Mouse (Mus musculus): ENCODE results near the gene Nxt1.

Nxt1 gene

GRCm38 (mm10) chr2:148672199-148673096 is at the start of gene Nxt1:
Gene Nxt1 (plus strand): TSS chr2:148672601.
- peak; percentile 97 for DNase-seq (ENCODE audit: low read depth, low spot score)

GRCm38 (mm10) chr2:148623067-148623466 is 49.3 kb upstream of the Nxt1 start:
- DNase-seq (ENCODE audit: low read depth, low spot score): no peak

GRCm38 (mm10) chr2:148624484-148624883 is 47.9 kb upstream of the Nxt1 start:
- no peak for DNase-seq (ENCODE audit: low read depth, low spot score)

GRCm38 (mm10) chr2:148627011-148627471 is 45.4 kb upstream of the Nxt1 start:
- DNase-seq (ENCODE audit: low read depth, low spot score): no peak

GRCm38 (mm10) chr2:148631011-148631410 is 41.4 kb upstream of the Nxt1 start:
- DNase-seq (ENCODE audit: low read depth, low spot score): no peak

GRCm38 (mm10) chr2:148631602-148632001 is 40.8 kb upstream of the Nxt1 start:
- no peak for DNase-seq (ENCODE audit: low read depth, low spot score)

GRCm38 (mm10) chr2:148634466-148634865 is 37.9 kb upstream of the Nxt1 start:
- no peak for DNase-seq (ENCODE audit: low read depth, low spot score)

- DNase-seq (ENCODE audit: low read depth, low spot score): no peak
Observed at GRCm38 (mm10) chr2:148642610-148643370, 29.6 kb upstream of the Nxt1 start.

GRCm38 (mm10) chr2:148644421-148645000 is 27.9 kb upstream of the Nxt1 start:
- no peak for DNase-seq (ENCODE audit: low read depth, low spot score)

GRCm38 (mm10) chr2:148650587-148651357 is 21.6 kb upstream of the Nxt1 start:
- no peak for DNase-seq (ENCODE audit: low read depth, low spot score)

GRCm38 (mm10) chr2:148654961-148655360 is 17.4 kb upstream of the Nxt1 start:
- peak; percentile 48 for DNase-seq (ENCODE audit: low read depth, low spot score)

- no peak for DNase-seq (ENCODE audit: low read depth, low spot score)
Observed at GRCm38 (mm10) chr2:148663458-148663857, 8.9 kb upstream of the Nxt1 start.

GRCm38 (mm10) chr2:148677801-148678200 is 5.4 kb downstream of the Nxt1 start:
- peak; percentile 95 for DNase-seq (ENCODE audit: low read depth, low spot score)

GRCm38 (mm10) chr2:148679346-148679745 is 6.9 kb downstream of the Nxt1 start:
- DNase-seq (ENCODE audit: low read depth, low spot score): peak; percentile 93

- DNase-seq (ENCODE audit: low read depth, low spot score): peak; percentile 99
Observed at GRCm38 (mm10) chr2:148680775-148681291, 8.4 kb downstream of the Nxt1 start, which contains the start of gene Gzf1. Gene Gzf1 (plus strand): TSS chr2:148681023.

GRCm38 (mm10) chr2:148681461-148681891 is 9.1 kb downstream of the Nxt1 start:
- DNase-seq (ENCODE audit: low read depth, low spot score): peak; percentile 63

- DNase-seq (ENCODE audit: low read depth, low spot score): no peak
Observed at GRCm38 (mm10) chr2:148683031-148683430, 10.6 kb downstream of the Nxt1 start.

- no peak for DNase-seq (ENCODE audit: low read depth, low spot score)
Observed at GRCm38 (mm10) chr2:148684972-148685371, 12.6 kb downstream of the Nxt1 start.

GRCm38 (mm10) chr2:148685709-148686108 is 13.3 kb downstream of the Nxt1 start:
- DNase-seq (ENCODE audit: low read depth, low spot score): no peak

GRCm38 (mm10) chr2:148686862-148687261 is 14.5 kb downstream of the Nxt1 start:
- no peak for DNase-seq (ENCODE audit: low read depth, low spot score)

GRCm38 (mm10) chr2:148687971-148688370 is 15.6 kb downstream of the Nxt1 start:
- no peak for DNase-seq (ENCODE audit: low read depth, low spot score)
